Mouse (Mus musculus) natural killer cell, adult 2 months (primary cell): ENCODE measurements around the gene Aldh1l1.
A peak's percentile ranks its signal among the peaks of the same experiment; 100 is the strongest.

Experiments used
- DNase-seq, 2 experiments: peaks; one replicate each; pipeline ENCODE4 v3.0.0; 2022; ENCODE audit warnings: low spot score in 2 of 2

The Aldh1l1 gene

GRCm38 (mm10) chr6:90590707-90591106, 104.5 kb downstream of the Aldh1l1 start:
- DNase-seq: no peak

GRCm38 (mm10) chr6:90594972-90595371, 108.7 kb downstream of the Aldh1l1 start:
- DNase-seq: no peak

- DNase-seq: no peak
Observed at GRCm38 (mm10) chr6:90597060-90597459, 110.8 kb downstream of the Aldh1l1 start.

GRCm38 (mm10) chr6:90597592-90597991, 111.4 kb downstream of the Aldh1l1 start:
- DNase-seq: no peak

- no peak for DNase-seq
Observed at GRCm38 (mm10) chr6:90598197-90598596, 112.0 kb downstream of the Aldh1l1 start.

- no peak for DNase-seq
Observed at GRCm38 (mm10) chr6:90600351-90600750, 114.1 kb downstream of the Aldh1l1 start.

GRCm38 (mm10) chr6:90601736-90602135, 115.5 kb downstream of the Aldh1l1 start:
- no peak for DNase-seq

- DNase-seq: no peak
Observed at GRCm38 (mm10) chr6:90602304-90602703, 116.1 kb downstream of the Aldh1l1 start.

GRCm38 (mm10) chr6:90603126-90603525, 116.9 kb downstream of the Aldh1l1 start:
- no peak for DNase-seq

GRCm38 (mm10) chr6:90604130-90604529, 117.9 kb downstream of the Aldh1l1 start:
- no peak for DNase-seq

GRCm38 (mm10) chr6:90604533-90605297, 118.5 kb downstream of the Aldh1l1 start, which contains the start of gene Slc41a3:
TSS of gene Slc41a3 (plus strand) at chr6:90604725.
- peak; percentile 89 for DNase-seq

GRCm38 (mm10) chr6:90605298-90605665, 119.1 kb downstream of the Aldh1l1 start:
- no peak for DNase-seq

GRCm38 (mm10) chr6:90606538-90606937, 120.3 kb downstream of the Aldh1l1 start:
- DNase-seq: peak; percentile 54 to 71

- DNase-seq: peak; percentile 38 to 62
Observed at GRCm38 (mm10) chr6:90607196-90607595, 121.0 kb downstream of the Aldh1l1 start.

- DNase-seq: peak; percentile 19 to 23
Observed at GRCm38 (mm10) chr6:90608186-90608585, 122.0 kb downstream of the Aldh1l1 start.

- DNase-seq: no peak
Observed at GRCm38 (mm10) chr6:90610248-90610647, 124.0 kb downstream of the Aldh1l1 start.

GRCm38 (mm10) chr6:90613277-90613676, 127.0 kb downstream of the Aldh1l1 start:
- DNase-seq: peak; percentile 12 to 32

GRCm38 (mm10) chr6:90615362-90615761, 129.1 kb downstream of the Aldh1l1 start:
- DNase-seq: no peak

GRCm38 (mm10) chr6:90615991-90616390, 129.8 kb downstream of the Aldh1l1 start:
- DNase-seq: no peak

GRCm38 (mm10) chr6:90616481-90616880, 130.3 kb downstream of the Aldh1l1 start:
- no peak for DNase-seq

GRCm38 (mm10) chr6:90618274-90618673, 132.0 kb downstream of the Aldh1l1 start:
- no peak for DNase-seq

GRCm38 (mm10) chr6:90618821-90619636, 132.8 kb downstream of the Aldh1l1 start:
- DNase-seq: no peak

GRCm38 (mm10) chr6:90619936-90620335, 133.7 kb downstream of the Aldh1l1 start:
- DNase-seq: no peak
